Mouse (Mus musculus) central nervous system, embryonic 18 days (tissue): Measurements from ENCODE around the gene Pfdn4. TPM values are rescaled to one million over a fixed set of nuclear protein-coding genes. Genes with fewer than 3 reads are reported as not detected.

Experiments
- polyA plus RNA-seq: library from polyadenylated mRNA; depleted of rRNA; stranded (reverse); fragments of >200 nt; gene quantifications from 2 replicates; pipeline ENCODE4 v1.2.3, GENCODE M21; 2012; rRNA removed

Gene Pfdn4
- 63.8 and 66.5 TPM in 2 replicates for polyA plus RNA-seq

GRCm38 (mm10) chr2:170496154-170496930, at the start of gene Pfdn4:
Gene Pfdn4 (plus strand): TSS chr2:170496428.

GRCm38 (mm10) chr2:170497091-170497566, 901 bp downstream of the Pfdn4 start, which contains the start of gene Cyp24a1:
Gene Cyp24a1 (minus strand): TSS chr2:170497145.

Other genes starting within 250 kb of the Pfdn4 start
- 4.1 and 6.6 TPM in 2 replicates for gene Bcas1, start 68.6 kb upstream of the Pfdn4 start, polyA plus RNA-seq
- gene Cyp24a1, start 717 bp downstream of the Pfdn4 start, polyA plus RNA-seq, result 0.13 and 0.18 TPM in 2 replicates
- gene 4930470P17Rik, start 105.6 kb downstream of the Pfdn4 start, polyA plus RNA-seq, result 0.04 TPM in 1 of 2 replicates, not detected in the other
- 62.7 and 77.3 TPM in 2 replicates for gene Dok5, start 235.4 kb downstream of the Pfdn4 start, polyA plus RNA-seq